Mouse (Mus musculus) urinary bladder, postnatal 14 days (tissue): ENCODE measurements around the gene Pnma1.

Experiments
- DNase-seq: peaks from one replicate; pipeline ENCODE4 v3.0.0; 2021; ENCODE audit warnings: low spot score

Gene Pnma1

GRCm38 (mm10) chr12:84178652-84179445 lies 30.6 kb upstream of the Pnma1 start:
- DNase-seq: no peak

GRCm38 (mm10) chr12:84178052-84178451 lies 29.8 kb upstream of the Pnma1 start:
- DNase-seq: peak; percentile 20

DNA sequence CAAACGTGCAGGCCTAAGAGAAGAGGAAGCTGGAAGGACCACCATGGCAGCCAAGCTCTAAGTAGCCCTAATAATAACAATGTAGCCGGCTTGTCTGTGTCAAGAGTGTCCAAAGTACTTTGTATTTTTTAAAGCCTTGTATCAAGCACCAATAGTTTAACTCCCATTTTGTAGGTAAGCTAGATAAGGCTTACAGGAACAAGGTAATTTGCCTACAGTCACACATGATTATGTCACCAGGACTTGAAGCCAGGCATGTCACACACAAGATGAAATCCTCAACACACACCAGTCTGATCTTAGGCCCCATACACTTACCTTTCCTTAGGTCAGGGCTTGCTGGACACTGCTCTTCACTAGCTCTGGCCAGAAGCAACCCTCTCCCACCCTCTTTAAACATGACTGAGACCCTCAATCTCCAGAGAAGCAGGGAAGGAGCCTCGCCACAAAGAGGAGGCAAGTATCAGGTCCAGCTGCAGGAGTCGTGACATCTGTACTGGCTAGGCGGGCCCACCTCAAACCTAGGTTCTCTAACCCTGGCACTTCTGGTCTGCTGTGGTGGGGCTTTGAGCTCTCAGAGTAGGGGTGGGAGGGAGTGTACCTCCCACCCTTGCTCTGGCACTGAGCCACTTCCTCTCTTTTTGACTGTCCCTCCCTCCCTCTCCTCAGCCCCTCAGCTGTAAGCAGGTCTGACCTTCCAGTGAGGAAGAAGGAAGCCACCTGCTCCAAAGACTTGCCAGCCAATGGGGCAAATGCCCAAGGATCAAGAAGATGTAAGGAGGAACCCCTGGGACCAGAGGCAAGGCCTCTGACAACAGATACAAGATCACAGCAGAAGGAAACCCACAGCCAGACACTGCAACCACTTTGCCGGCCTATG lies 28.8 kb upstream of the Pnma1 start:
- no peak for DNase-seq

- no peak for DNase-seq
Measured at GRCm38 (mm10) chr12:84176126-84176769, 28.0 kb upstream of the Pnma1 start.

GRCm38 (mm10) chr12:84175659-84176061 lies 27.4 kb upstream of the Pnma1 start:
- peak; percentile 93 for DNase-seq

GRCm38 (mm10) chr12:84174871-84175270 lies 26.6 kb upstream of the Pnma1 start:
- DNase-seq: peak; percentile 96

DNA sequence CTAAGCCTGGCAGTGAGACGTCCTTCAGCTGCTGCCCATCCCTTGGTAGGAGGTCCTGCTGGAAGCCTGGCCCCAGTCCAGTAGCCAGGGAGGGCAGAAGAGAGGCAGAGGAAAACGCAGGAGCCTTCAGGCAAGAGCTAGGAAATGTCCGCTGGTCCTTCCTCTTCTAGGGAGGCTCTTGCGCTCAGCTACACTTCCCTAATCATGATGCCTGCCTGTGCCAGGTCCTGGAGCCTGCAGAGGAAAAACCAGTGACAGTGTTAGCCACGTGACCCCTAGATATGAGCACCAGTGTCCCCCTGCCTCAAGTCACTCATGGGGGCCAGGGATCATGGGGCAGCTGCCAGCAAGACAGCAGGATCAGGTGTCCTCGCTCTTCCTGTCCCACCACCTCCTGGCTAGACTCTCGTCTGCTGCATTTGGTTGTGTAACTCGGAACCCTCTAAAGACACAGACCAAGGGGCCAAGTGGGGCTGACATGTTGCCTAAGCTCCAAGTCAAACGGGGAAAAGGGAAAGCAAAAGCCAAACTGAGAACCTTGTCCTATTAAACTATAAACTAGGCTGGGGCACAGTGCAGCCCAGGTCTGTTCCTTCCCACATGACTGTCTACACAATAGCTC lies 26.0 kb upstream of the Pnma1 start:
- peak; percentile 61 for DNase-seq

DNA sequence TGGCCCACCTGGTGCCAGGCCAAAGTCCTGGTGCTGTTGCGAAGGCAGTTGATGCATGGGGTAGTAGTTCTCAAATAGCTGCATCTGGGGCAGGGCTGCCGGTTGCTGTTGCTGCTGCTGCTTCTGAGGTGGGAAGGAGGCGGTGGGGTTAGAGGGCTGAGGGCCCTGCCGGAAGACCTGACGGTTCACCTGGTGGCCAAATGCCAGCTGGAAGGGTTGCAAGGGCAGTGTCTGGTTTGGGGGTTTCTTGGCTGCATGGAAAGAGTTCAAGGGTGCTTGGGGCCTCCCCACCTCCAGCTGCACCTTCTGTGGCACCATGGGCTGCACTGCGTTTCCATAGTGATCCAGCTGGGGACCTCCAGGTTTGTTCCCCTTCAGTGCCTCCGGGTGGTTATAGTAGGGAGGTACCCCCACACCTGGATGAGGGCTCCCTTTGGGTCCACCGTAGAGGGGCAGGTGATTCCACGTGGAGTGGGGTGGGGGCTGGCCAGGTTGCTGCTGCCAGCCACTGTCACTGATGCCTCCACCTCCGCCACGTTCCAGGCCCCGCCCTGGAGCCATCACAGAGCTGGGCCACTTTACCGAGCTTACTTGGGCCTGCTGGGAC lies 25.1 kb upstream of the Pnma1 start:
- DNase-seq: no peak

- no peak for DNase-seq
Measured at GRCm38 (mm10) chr12:84172862-84173261, 24.6 kb upstream of the Pnma1 start.

GRCm38 (mm10) chr12:84172216-84172615 lies 23.9 kb upstream of the Pnma1 start:
- DNase-seq: no peak

GRCm38 (mm10) chr12:84170610-84171009 lies 22.3 kb upstream of the Pnma1 start:
- no peak for DNase-seq

DNA sequence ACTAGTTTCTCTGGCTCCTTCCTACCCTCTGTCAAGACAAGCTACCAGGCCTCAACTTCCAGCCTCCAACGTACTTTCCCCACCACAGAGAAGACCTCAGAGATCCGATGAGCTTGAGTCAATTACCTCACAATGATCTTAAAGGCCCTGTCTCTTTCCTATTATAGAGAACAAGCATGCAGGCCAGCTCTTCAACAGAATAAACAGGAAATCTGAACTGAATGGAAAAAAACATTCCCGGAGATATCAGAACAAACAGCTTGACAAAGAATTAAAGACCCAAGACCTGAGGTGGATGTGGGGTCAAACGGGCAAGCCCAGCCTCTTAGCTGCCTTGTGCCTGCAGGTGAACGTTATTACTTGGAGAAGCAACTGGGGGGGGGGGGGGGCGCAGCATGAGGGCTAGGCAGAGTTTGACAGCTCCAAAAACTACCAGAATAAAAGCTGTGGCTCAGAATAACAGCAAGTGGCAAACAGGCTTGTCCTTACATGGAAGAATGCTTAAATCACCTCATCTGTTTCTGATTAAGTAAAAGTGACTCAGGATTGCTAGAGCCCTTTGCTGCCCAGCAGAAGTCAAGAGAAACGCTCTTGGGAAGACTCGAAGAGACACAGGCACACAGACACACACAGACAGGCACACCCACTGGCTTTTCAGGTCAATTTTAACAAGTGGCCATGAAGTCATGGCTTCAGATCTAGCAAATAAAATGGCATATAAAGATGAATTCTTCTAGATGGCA lies 17.5 kb upstream of the Pnma1 start:
- no peak for DNase-seq

DNA sequence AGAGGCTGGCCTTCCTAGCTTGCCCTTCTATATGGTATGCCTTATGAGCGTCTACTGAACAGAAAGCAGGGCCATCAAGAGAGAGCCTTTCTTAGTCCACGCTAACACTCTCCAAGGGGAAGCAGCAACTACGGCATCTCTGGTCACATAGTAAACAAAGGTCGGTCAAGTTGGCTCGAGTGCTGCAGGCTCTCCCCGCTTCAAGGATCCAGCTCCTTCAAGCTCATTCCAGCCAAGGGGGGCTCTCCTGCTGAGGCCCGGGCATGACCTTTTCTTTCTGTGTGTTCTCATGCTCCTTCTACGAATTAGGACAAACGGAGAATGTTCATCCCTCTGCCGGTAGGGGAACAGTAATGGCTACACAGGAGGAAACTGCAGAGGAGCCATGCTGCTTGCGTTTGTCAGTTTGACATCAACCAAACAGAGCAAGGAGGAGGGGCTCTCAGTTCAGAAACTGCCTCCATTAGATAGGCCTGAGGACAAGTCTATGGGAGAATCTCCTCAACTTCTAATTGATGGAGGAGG lies 15.4 kb upstream of the Pnma1 start:
- DNase-seq: no peak

- DNase-seq: no peak
Measured at GRCm38 (mm10) chr12:84163133-84163532, 14.8 kb upstream of the Pnma1 start.

GRCm38 (mm10) chr12:84161616-84162433 lies 13.5 kb upstream of the Pnma1 start:
- no peak for DNase-seq

DNA sequence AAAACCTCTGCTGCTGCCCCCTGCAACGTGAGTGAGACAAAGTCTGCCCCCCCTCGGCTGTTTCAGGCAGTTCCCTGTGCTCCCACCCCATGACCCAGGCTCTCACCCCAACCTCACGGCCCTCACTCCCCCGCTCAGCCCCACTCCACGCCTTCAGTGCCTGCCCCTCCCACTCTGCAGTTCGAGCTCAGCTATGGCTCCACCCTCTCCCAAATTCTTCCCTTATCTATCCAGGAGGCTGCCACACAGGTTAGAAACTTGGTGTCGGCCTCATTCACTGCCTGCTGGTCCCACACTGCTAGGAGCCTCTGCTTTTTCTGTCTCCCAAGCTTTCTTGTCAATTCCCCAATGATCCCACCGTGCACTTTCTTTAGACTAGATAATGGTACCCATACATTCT lies 12.8 kb upstream of the Pnma1 start:
- DNase-seq: peak; percentile 45

DNA sequence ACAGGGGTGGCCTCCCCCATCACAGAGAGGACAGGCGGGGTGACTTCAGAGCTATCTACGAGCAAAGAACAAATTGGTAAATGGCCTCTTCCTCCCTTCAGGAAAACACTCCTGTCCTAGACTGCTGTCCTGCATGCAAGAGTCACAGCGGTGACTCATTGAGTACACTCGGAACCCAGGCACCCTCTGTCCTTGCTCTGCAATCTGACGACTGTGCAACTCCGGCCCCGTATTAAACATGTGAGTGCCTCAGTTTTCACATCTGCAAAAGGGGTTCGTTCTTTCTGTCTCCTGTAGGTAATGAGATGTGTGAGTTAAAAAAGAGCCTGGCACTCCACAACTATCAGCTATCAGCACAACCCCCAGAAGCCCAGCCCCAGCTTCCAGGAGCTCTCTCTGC lies 12.2 kb upstream of the Pnma1 start:
- DNase-seq: no peak

GRCm38 (mm10) chr12:84158156-84158555 lies 9.9 kb upstream of the Pnma1 start:
- DNase-seq: no peak

- no peak for DNase-seq
Measured at GRCm38 (mm10) chr12:84156210-84156609, 7.9 kb upstream of the Pnma1 start.

DNA sequence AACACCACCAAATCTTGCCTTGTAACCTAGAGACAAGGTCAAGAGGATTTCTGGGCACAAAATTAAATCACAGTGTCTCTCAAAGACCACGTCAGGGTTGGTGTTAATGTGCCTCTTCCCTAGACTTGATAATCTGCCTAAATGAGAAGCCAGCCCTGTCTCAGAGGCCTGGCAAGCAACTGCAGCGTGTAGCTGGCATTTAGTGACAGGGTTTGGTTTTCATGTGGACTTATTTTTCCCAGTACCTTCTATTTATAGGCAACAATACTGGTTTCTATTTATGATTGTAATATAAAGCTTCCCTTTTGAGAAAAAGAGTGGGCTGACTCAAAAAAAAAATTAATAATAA lies 7.2 kb upstream of the Pnma1 start:
- DNase-seq: no peak
